Mouse (Mus musculus) small intestine, adult 2 months (tissue): ENCODE results near the gene Psmb9.
"Not testable (repeated sequence)": the region's sequence is repeated elsewhere in the genome, so short reads cannot be mapped to it uniquely, and the experiment has no call there.

Source experiments
- CTCF ChIP-seq: fragments of 200-500 bp; IDR thresholded peaks from 2 replicates; pipeline ENCODE4 v1.5.1; 2012; ENCODE audit warnings: low read depth, mild to moderate bottlenecking, control low read depth, inconsistent platforms, low read length, moderate library complexity, mixed read lengths; ENCODE audit not compliant: insufficient replicate concordance, insufficient read length; ENCODE audit errors: extremely low read depth
- POLR2A ChIP-seq: fragments of 200-500 bp; IDR thresholded peaks from 2 replicates; pipeline ENCODE4 v1.6.1; 2012; ENCODE audit warnings: low read depth, mild to moderate bottlenecking, control low read depth, inconsistent platforms, low read length, moderate library complexity

DNA sequence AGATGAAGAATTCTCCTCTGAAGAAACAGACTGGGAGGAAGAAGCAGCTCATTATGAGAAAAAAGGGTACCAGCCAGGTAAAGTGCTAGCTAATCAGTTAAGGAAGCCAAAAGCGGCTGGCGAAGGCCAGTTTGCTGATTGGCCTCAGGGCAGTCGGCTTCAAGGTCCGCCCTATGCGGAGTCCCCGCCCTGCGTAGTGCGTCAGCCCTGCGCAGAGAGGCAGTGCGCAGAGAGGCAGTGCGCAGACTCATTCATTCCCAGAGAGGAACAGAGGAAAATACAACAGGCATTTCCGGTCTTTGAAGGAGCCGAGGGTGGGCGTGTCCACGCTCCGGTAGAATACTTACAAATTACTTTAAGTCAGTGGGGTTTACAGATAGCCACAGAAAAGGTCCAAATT is 32.8 kb upstream of the Psmb9 start:
- not testable (repeated sequence) for TF ChIP-seq CTCF, POLR2A
